Mouse (Mus musculus): Measurements from ENCODE around the gene Stx3. TPM values are rescaled to one million over a fixed set of nuclear protein-coding genes. Genes with fewer than 3 reads are reported as not detected.

The Stx3 gene
- polyA plus RNA-seq, 1 experiment from 2014 or later, result 42.6 TPM

DNA sequence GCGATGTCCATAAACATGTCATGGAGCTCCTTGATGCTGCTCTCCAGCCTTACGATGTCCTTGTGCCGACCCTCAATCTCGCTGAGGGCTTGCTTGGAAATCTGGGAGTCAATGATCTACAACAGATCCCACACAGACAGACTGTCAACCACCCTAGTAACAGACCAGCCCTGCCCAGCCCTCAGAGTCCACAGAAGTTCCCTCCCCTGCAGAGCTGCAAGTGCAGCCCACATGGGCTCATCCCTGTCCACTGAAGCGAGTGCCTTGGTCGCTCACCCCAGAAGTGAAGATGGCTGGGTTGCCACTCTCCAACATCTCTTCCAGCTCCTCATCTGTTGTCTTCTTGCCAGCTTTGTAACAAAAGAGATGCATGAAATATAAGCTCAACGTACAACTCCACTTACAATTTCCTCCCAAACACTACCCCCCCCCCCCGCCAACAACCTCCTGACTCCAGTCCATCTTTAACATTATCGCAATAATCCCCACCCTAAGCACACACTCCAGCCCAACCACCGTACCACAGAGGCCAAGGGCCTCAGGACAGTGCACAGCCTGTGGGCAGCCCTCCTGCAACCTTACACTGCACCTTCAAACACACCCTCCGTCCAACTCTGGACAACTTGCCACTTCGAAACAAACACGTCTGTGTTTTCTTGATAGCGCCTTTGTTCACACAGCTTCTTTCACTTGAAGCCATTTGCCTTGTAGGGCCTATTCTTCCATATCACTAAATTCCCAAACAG is 33.6 kb downstream of the Stx3 start:
- ATAC-seq (no peak), DNase-seq (ENCODE audit: low spot score) (no peak)
- H3K9me3 ChIP-seq (ENCODE audit: low read length), result no peaks in the 10 kb centered on the region
- no peak overlapping the region for H3K9ac ChIP-seq (replicated peaks; ENCODE audit: low read depth)
- no peak for TF ChIP-seq CTCF (IDR thresholded peaks at IDR 0.05)
- no peak for TF ChIP-seq EP300 (IDR thresholded peaks at IDR 0.05)
- no peaks in the 10 kb centered on the region for H3K4me1 ChIP-seq (ENCODE audit: insufficient read depth, low read depth, low read length)
- H3K4me2 ChIP-seq (replicated peaks; ENCODE audit: low read depth, low read length), result no peak overlapping the region
- 0 out of 2 replicates have a peak, but pooled peaks cover 3% of the 10 kb centered on the region for H3K36me3 ChIP-seq (ENCODE audit: insufficient read depth, low read length)
- WGBS, result 89% methylated on average over 14 of the region's 14 CpGs
- no peaks in the 10 kb centered on the region for H3K27me3 ChIP-seq (replicated peaks; ENCODE audit: insufficient read depth, low read length)
- no peak overlapping the region for H3K4me3 ChIP-seq (ENCODE audit: low read depth, low read length)
- H3K27ac ChIP-seq (ENCODE audit: low read length), result no peak overlapping the region

DNA sequence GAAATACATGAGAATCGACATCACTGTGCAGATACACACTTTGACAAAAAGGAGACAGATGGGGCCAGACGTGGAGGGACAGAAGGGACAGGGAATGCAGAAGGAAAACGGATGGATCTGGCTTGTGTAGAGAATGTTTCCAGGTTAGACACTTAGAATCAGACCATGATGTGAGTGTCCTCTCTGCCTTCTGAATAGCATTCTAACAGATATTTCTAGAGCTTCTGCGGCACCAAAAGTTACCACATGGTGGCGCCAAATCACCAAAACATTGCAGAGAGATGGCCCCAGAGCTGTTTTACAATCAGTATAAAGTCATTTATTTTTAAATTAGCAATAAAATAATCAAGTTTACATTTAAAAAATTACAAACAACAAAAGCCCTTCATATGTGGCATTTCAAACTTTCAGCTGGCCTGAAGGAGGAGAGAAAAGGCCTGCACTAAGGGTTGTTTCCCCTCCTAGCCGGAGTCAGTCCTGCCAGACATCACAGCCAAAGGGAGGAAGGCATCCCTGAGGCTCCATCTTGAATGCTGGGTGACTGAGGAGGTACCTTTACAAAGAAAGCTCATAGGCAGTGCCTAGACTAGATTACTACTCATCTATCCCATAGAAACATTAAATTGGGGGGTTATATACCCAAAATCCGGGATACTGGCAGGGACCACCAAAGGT is 41.9 kb downstream of the Stx3 start:
- Histone ChIP-seq H3K4me2 (replicated peaks; ENCODE audit: low read depth, low read length) (no peak overlapping the region), H3K36me3 (ENCODE audit: insufficient read depth, low read length) (peaks cover 17% of the 10 kb centered on the region; the same call in 1 of the 2 replicates), H3K4me1 (ENCODE audit: insufficient read depth, low read depth, low read length) (no peaks in the 10 kb centered on the region), H3K27me3 (replicated peaks; ENCODE audit: insufficient read depth, low read length) (no peaks in the 10 kb centered on the region), H3K27ac (ENCODE audit: low read length) (no peak overlapping the region), H3K4me3 (ENCODE audit: low read depth, low read length) (no peak overlapping the region), H3K9ac (replicated peaks; ENCODE audit: low read depth) (no peak overlapping the region), H3K9me3 (ENCODE audit: low read length) (no peaks in the 10 kb centered on the region)
- DNase-seq (ENCODE audit: low spot score) (peak; percentile 75), ATAC-seq (no peak)
- TF ChIP-seq EP300 (IDR thresholded peaks at IDR 0.05) (no peak), CTCF (IDR thresholded peaks at IDR 0.05) (peak; percentile 77)
- 56% methylated on average over 7 of the region's 7 CpGs for WGBS

DNA sequence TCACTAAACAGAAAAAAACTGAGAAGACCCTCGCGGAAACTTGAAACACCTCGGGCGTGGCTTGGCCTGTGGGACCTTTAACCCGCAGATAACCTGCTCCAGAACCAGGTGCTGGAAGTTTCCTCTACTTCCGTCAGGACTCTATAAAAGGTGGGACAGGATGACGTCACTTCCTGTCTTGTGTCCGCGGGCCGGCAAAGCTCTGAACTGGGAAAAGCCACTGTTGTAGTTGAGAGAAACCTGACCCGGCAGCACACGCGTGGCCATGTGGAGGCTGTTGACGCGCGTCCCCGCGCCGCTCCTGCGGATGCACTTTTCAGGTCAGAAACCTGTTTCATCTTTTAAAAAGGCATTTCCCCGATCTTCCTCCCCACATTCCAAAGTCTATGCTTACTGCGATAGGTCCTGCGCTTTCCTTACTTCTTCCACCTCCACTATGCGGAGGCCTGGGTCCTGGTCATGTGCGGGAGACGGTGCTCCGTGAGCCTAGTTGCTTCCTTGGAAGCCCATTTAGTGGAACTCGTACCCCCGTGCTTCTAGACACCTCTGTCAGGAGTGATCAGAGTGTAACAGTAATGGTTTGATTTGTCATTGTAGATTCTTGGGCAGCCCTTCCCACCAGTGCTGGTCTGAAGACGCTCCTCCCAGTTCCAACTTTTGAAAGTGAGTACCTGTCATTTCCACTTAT is 48.9 kb downstream of the Stx3 start, which contains the start of gene Mrpl16:
Gene Mrpl16, plus strand, starts transcription at position 187 of the 688 bp plus-strand sequence.
- peak; percentile 94 for ATAC-seq

DNA sequence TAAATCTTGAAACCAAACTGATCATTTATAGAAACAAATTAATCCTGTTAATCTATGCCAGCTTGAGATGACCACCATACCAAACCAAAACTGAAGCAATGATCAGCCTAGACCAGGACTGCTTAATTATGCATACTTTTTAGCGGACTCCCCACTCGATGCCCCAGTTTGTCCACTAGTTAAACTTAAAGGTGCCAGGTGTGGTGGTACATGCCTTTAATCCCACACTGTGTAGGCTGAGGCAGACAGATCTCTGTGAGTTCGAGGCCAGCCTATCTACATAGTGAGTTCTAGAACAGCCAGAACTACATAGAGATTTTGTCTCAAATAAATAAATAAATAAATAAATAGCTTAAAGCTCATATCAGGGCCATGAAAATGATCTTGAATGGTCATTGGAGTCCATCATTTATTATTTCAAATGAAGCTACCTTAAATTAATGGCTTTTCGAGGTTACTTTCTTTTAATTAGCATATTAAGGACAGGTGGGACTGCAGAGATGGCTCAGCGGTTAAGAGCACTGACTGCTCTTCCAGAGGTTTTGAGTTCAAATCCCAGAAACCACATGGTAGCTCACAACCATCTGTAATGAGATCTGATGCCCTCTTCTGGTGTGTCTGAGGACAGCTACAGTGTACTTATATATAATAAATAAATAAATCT is 49.8 kb downstream of the Stx3 start:
- H3K4me3 ChIP-seq (ENCODE audit: low read depth, low read length), result peak overlapping the region; percentile 59
- no peaks in the 10 kb centered on the region for H3K27me3 ChIP-seq (replicated peaks; ENCODE audit: insufficient read depth, low read length)
- ATAC-seq (no peak), DNase-seq (ENCODE audit: low spot score) (no peak)
- WGBS, result 89% methylated on average over 5 of the region's 5 CpGs
- H3K4me2 ChIP-seq (replicated peaks; ENCODE audit: low read depth, low read length), result peak overlapping the region; percentile 76; the same call in 1 of the 2 replicates
- H3K27ac ChIP-seq (ENCODE audit: low read length), result no peak overlapping the region
- no peak for TF ChIP-seq CTCF (IDR thresholded peaks at IDR 0.05)
- H3K36me3 ChIP-seq (ENCODE audit: insufficient read depth, low read length), result peaks cover 2% of the 10 kb centered on the region; the same call in 1 of the 2 replicates
- H3K4me1 ChIP-seq (ENCODE audit: insufficient read depth, low read depth, low read length), result no peaks in the 10 kb centered on the region
- no peaks in the 10 kb centered on the region for H3K9me3 ChIP-seq (ENCODE audit: low read length)
- H3K9ac ChIP-seq (replicated peaks; ENCODE audit: low read depth), result no peak overlapping the region

More for the DNA sequence above, 48.9 kb downstream of the Stx3 start, which contains the start of gene Mrpl16:
- Histone ChIP-seq H3K9me3 (ENCODE audit: low read length) (no peaks in the 10 kb centered on the region), H3K4me2 (replicated peaks; ENCODE audit: low read depth, low read length) (peak within 1 kb of the TSS; percentile 76), H3K4me3 (ENCODE audit: low read depth, low read length) (peak within 1 kb of the TSS; percentile 59), H3K27ac (ENCODE audit: low read length) (peak within 1 kb of the TSS; percentile 71), H3K4me1 (ENCODE audit: insufficient read depth, low read depth, low read length) (no peaks in the 10 kb centered on the region), H3K36me3 (ENCODE audit: insufficient read depth, low read length) (peaks cover 12% of the 10 kb centered on the region; the same call in 1 of the 2 replicates), H3K27me3 (replicated peaks; ENCODE audit: insufficient read depth, low read length) (no peaks in the 10 kb centered on the region), H3K9ac (replicated peaks; ENCODE audit: low read depth) (peak within 1 kb of the TSS; percentile 70)
- under 1% methylated on average over 30 of the region's 30 CpGs for WGBS
- TF ChIP-seq CTCF (IDR thresholded peaks at IDR 0.05) (no peak), EP300 (IDR thresholded peaks at IDR 0.05) (no peak)
- DNase-seq (ENCODE audit: low spot score), result peak; percentile 92

DNA sequence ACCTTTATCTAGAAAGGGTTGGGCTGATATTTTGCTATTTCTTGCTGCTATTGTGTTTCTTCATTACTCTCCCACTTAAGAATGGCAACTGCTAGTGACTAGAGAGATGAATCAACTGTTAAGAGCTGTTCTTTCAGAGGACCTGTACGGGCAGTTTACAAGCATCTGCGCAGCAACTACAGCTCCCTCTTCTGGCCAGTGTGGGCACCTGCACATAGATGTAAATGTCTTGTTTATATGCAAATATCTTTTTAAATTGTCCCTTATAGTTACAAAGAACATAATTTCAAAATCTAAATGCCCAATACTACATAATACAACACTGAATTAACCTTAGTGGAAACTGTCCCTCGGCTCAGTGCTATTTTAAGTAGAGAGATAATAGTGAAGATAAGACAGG is 51.0 kb downstream of the Stx3 start:
- Histone ChIP-seq H3K27me3 (replicated peaks; ENCODE audit: insufficient read depth, low read length) (no peaks in the 10 kb centered on the region), H3K9ac (replicated peaks; ENCODE audit: low read depth) (no peak overlapping the region), H3K36me3 (ENCODE audit: insufficient read depth, low read length) (no peaks in the 10 kb centered on the region), H3K27ac (ENCODE audit: low read length) (no peak overlapping the region), H3K4me2 (replicated peaks; ENCODE audit: low read depth, low read length) (no peak overlapping the region), H3K4me3 (ENCODE audit: low read depth, low read length) (no peak overlapping the region), H3K9me3 (ENCODE audit: low read length) (no peaks in the 10 kb centered on the region), H3K4me1 (ENCODE audit: insufficient read depth, low read depth, low read length) (no peaks in the 10 kb centered on the region)
- peak; percentile 40 for ATAC-seq
- peak; percentile 90 for TF ChIP-seq CTCF (IDR thresholded peaks at IDR 0.05)
- no peak for TF ChIP-seq EP300 (IDR thresholded peaks at IDR 0.05)
- DNase-seq (ENCODE audit: low spot score), result peak; percentile 82
- WGBS, result 6% methylated on average over 3 of the region's 3 CpGs
